Mouse (Mus musculus) embryonic facial prominence, embryonic 11.5 days (tissue): Measurements from ENCODE around the gene Nxpe3. TPM values are rescaled to one million over a fixed set of nuclear protein-coding genes. Genes with fewer than 3 reads are reported as not detected.

Source experiments
- ATAC-seq: fragments of 200-750 bp; cut with Nextera tagmentation; replicated peaks from 2 replicates; pipeline ENCODE4 v1.8.0; 2017; ENCODE audit warnings: low read depth; ENCODE audit not compliant: insufficient number of reproducible peaks, low FRiP score, low TSS enrichment
- DNase-seq: peaks from one replicate; pipeline ENCODE4 v3.0.0-alpha.2; 2015; ENCODE audit warnings: low spot score
- H3K27ac ChIP-seq: fragments of 300-500 bp; sonication (generic); replicated peaks from 2 replicates; pipeline ENCODE4 v1.5.1; 2014; ENCODE audit warnings: mild to moderate bottlenecking, low read depth, low read length, control low read depth
- H3K27me3 ChIP-seq: fragments of 300-500 bp; sonication (generic); 2 replicates; pipeline ENCODE4 v1.6.1; 2014; ENCODE audit warnings: mild to moderate bottlenecking, low read length, moderate library complexity, mixed read lengths; ENCODE audit not compliant: control insufficient read depth, insufficient read depth
- H3K36me3 ChIP-seq: fragments of 300-500 bp; sonication (generic); replicated peaks from 2 replicates; pipeline ENCODE4 v1.6.1; 2014; ENCODE audit warnings: low read depth, mild to moderate bottlenecking, low read length, moderate library complexity, mixed read lengths; ENCODE audit not compliant: control insufficient read depth, insufficient read depth
- H3K4me1 ChIP-seq: fragments of 300-500 bp; sonication (generic); 2 replicates; pipeline ENCODE4 v1.6.1; 2014; ENCODE audit warnings: low read length, mixed read lengths; ENCODE audit not compliant: control insufficient read depth, insufficient read depth
- H3K4me2 ChIP-seq: fragments of 300-500 bp; sonication (generic); 2 replicates; pipeline ENCODE4 v1.6.1; 2014; ENCODE audit warnings: low read depth, mild to moderate bottlenecking, control low read depth, low read length, moderate library complexity
- H3K4me3 ChIP-seq: fragments of 300-500 bp; sonication (generic); 2 replicates; pipeline ENCODE4 v1.5.1; 2014; ENCODE audit warnings: low read depth, low read length, control low read depth
- H3K9ac ChIP-seq: fragments of 300-500 bp; sonication (generic); replicated peaks from 2 replicates; pipeline ENCODE4 v1.6.1; 2014; ENCODE audit warnings: mild to moderate bottlenecking, control low read depth, low read length
- H3K9me3 ChIP-seq: fragments of 300-500 bp; sonication (generic); replicated peaks from 2 replicates; pipeline ENCODE4 v1.6.1; 2016; ENCODE audit warnings: mild to moderate bottlenecking, low read length, inconsistent platforms, mixed read lengths; ENCODE audit not compliant: control insufficient read depth
- WGBS: fragments of 180-500 bp; shearing (Covaris S2); extraction: QIAGEN DNeasy Blood & Tissue Kit; methylation state at CpG from one replicate; pipeline ENCODE4 v1.1.7; 2014; 5-methylcytosine and 5-hydroxymethylcytosine counted together
- polyA plus RNA-seq: library from polyadenylated mRNA; unstranded; fragments of >200 nt; fragmentation: Nextera tagmentation; extraction: Ambion mirVana; gene quantifications from 2 replicates; pipeline ENCODE4 v1.2.1, GENCODE M21; 2014

The Nxpe3 gene
- polyA plus RNA-seq, 1 experiment from 2014 or later: 1.3 TPM

DNA sequence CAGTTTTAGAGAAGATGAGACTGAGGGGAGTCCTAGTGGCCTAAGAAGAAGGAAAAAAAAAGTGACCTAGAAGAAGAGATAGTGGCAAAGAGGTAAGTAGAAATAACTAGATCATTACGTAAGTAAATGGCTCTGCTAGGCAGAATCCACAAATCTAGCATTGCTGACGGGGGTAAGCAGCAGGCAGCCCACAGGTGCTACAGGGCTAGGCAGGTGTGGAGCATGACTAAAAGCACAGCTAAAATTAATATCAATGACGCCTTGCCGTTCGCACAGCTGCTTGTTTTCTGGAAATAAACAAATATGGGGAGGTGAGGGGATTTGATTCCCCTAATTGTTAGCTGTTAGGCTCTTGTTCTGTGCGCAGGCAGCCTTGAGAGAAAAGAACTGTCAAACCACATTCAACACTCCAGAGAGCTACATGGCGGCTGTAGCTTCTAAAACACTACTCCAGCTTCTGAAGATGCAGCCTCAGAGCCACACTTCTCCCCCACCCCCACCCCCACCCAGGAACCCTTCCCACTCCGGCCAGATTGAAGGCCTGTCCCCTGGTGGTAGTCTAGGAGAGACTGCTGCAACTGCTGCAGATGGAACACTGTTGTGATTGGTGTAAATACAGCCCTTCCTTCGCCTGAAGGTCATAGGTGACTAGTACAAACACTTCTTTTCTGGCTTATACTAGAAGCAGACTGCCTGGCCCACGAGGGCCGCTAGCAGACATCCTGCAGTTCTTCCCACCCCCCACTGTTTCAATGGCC lies 71.5 kb downstream of the Nxpe3 start:
- H3K9ac ChIP-seq: no peak overlapping the region
- DNase-seq (no peak), ATAC-seq (no peak)
- no peaks in the 10 kb centered on the region for H3K36me3 ChIP-seq
- no peaks in the 10 kb centered on the region for H3K27me3 ChIP-seq
- no peaks in the 10 kb centered on the region for H3K4me1 ChIP-seq
- H3K4me3 ChIP-seq: no peak overlapping the region
- WGBS: 47% methylated on average over 11 of the region's 11 CpGs
- H3K4me2 ChIP-seq: no peak overlapping the region
- H3K9me3 ChIP-seq: no peaks in the 10 kb centered on the region
- no peak overlapping the region for H3K27ac ChIP-seq

GRCm38 (mm10) chr16:55822741-55823397 lies 72.2 kb downstream of the Nxpe3 start:
- DNase-seq (no peak), ATAC-seq (no peak)
- 34% methylated on average over 18 of the region's 18 CpGs for WGBS
- Histone ChIP-seq H3K9ac (no peak overlapping the region), H3K9me3 (no peaks in the 10 kb centered on the region), H3K4me1 (no peaks in the 10 kb centered on the region), H3K27me3 (no peaks in the 10 kb centered on the region), H3K4me2 (no peak overlapping the region; the same call in 1 of the 2 replicates), H3K27ac (no peak overlapping the region), H3K4me3 (peak overlapping the region; percentile 63; the same call in 1 of the 2 replicates), H3K36me3 (no peaks in the 10 kb centered on the region)

DNA sequence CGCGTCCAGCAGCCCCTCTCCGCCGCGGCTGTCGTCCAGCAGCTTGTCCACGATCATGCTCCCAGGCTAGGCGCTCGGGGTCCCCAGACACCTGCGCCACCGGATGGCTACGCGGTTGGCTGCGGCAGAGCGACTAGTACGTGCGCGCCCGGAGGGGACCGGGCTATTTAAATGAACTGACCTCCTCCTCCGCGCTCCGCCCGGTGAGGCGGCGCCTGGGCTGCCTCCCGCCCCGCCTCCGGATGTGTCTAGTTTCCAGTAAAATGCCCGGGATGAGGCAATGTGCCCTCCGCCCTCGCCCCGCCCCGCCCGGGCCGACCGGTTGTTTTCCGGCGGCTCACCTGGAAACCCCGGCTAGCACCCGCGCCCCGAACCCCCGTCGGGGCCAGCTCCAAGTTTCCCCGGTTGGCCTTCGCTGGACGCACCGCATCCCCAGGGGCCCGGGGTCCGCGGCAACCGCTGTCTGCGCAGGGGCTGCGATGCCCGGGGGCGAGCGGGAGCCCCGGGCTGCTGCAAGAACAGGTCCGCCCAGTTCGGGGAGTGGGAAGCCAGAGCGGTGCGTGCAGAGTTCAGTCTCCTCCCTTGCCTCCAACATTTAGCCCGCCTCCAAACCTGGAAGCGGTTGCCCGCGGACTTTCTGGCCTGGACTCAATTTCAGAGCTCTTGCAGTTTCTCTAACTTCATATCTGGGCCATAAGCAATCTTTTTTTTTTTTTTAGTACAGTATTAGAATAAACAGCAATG lies 72.9 kb downstream of the Nxpe3 start:
- Histone ChIP-seq H3K27me3 (no peaks in the 10 kb centered on the region), H3K9me3 (no peaks in the 10 kb centered on the region), H3K36me3 (no peaks in the 10 kb centered on the region), H3K9ac (peak overlapping the region; percentile 70), H3K4me2 (peak overlapping the region; percentile 85), H3K27ac (peak overlapping the region; percentile 76), H3K4me1 (no peaks in the 10 kb centered on the region), H3K4me3 (peak overlapping the region; percentile 63)
- peak; percentile 93 for DNase-seq
- ATAC-seq: peak; percentile 94
- under 1% methylated on average over 67 of the region's 67 CpGs for whole genome bisulfite sequencing

- WGBS: 0% methylated on average over 36 of the region's 40 CpGs
- no peak for DNase-seq
- H3K9me3 ChIP-seq: no peaks in the 10 kb centered on the region
- peak overlapping the region; percentile 85 for H3K4me2 ChIP-seq
- H3K4me3 ChIP-seq: peak overlapping the region; percentile 63
- H3K27ac ChIP-seq: no peak overlapping the region; the same call in 1 of the 2 replicates
- H3K4me1 ChIP-seq: no peaks in the 10 kb centered on the region
- no peaks in the 10 kb centered on the region for H3K27me3 ChIP-seq
- peak; percentile 21 for ATAC-seq
- H3K9ac ChIP-seq: peak overlapping the region; percentile 58
- no peaks in the 10 kb centered on the region for H3K36me3 ChIP-seq
Measured at GRCm38 (mm10) chr16:55821571-55821981, 73.5 kb downstream of the Nxpe3 start.

- ATAC-seq (no peak), DNase-seq (peak; percentile 36)
- peaks cover 2% of the 10 kb centered on the region; the same call in 1 of the 2 replicates for H3K36me3 ChIP-seq
- H3K4me3 ChIP-seq: peak overlapping the region; percentile 63
- peak overlapping the region; percentile 58 for H3K9ac ChIP-seq
- no peak overlapping the region for H3K27ac ChIP-seq
- H3K27me3 ChIP-seq: no peaks in the 10 kb centered on the region
- H3K9me3 ChIP-seq: no peaks in the 10 kb centered on the region
- 14% methylated on average over 20 of the region's 20 CpGs for WGBS
- H3K4me2 ChIP-seq: peak overlapping the region; percentile 85
- H3K4me1 ChIP-seq: no peaks in the 10 kb centered on the region
Measured at GRCm38 (mm10) chr16:55820916-55821570, 74.0 kb downstream of the Nxpe3 start.

DNA sequence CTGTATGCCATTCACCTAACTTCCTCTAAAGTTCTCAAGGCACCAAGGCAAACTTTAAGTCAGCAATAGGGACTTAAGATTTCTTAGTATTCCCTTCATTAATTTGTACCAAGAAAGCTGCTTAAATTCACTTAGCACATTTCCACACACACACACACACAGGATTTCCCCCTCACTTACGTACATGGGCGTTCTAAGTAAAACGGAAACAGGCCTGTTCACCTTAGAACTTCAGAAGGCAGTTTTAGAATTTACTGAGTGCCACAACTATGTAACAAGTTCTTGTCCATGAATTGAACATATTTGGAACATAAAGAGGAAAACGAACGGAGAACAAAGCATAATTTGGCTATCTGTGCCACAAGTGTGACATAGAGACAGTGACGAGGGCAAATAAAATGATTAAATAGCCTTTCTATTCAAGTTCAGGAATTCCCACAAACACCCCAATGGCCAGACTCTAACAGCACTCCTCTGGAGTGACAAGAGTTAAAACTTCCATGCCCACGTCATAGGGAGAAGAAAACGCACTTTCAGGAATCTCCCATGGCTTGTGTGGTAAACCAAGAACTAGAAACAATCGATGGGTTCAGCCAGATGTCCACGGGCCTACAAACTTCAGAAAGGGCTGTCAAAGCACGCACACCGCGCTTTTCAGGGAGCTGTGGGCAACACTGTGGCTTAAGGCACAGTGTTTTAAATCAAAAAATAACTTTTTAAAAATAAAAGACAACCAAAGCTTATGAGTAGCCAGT lies 74.7 kb downstream of the Nxpe3 start:
- peaks cover 5% of the 10 kb centered on the region for H3K36me3 ChIP-seq
- H3K27ac ChIP-seq: no peak overlapping the region
- H3K4me1 ChIP-seq: no peaks in the 10 kb centered on the region
- 0 out of 2 replicates have a peak overlapping the region, but pooled peaks have one; percentile 58 for H3K9ac ChIP-seq
- peak overlapping the region; percentile 63 for H3K4me3 ChIP-seq
- peak; percentile 26 for DNase-seq
- ATAC-seq: no peak
- H3K27me3 ChIP-seq: no peaks in the 10 kb centered on the region
- peak overlapping the region; percentile 85 for H3K4me2 ChIP-seq
- WGBS: 50% methylated on average over 13 of the region's 13 CpGs
- no peaks in the 10 kb centered on the region for H3K9me3 ChIP-seq

- WGBS: 77% methylated on average over 15 of the region's 15 CpGs
- Histone ChIP-seq H3K27ac (no peak overlapping the region), H3K4me2 (no peak overlapping the region; the same call in 1 of the 2 replicates), H3K9ac (no peak overlapping the region), H3K36me3 (peaks cover 5% of the 10 kb centered on the region), H3K4me3 (no peak overlapping the region), H3K27me3 (no peaks in the 10 kb centered on the region), H3K9me3 (no peaks in the 10 kb centered on the region), H3K4me1 (no peaks in the 10 kb centered on the region)
- no peak for DNase-seq
- no peak for ATAC-seq
Measured at GRCm38 (mm10) chr16:55819186-55819861, 75.8 kb downstream of the Nxpe3 start.
